Mouse (Mus musculus): ENCODE data around the gene Dtl. TPM values are rescaled to one million over a fixed set of nuclear protein-coding genes. Genes with fewer than 3 reads are reported as not detected.

Dtl gene
- polyA plus RNA-seq, 1 experiment: 13.7 TPM

GRCm38 (mm10) chr1:191557109-191557508, 18.2 kb downstream of the Dtl start:
- DNase-seq: no peak
- Histone ChIP-seq H3K4me1 (replicated peaks; ENCODE audit: control insufficient read depth, insufficient read depth, low read length) (peaks cover 1% of the 10 kb centered on the region), H3K27ac (ENCODE audit: control insufficient read depth, insufficient read depth, low read length) (no peak overlapping the region), H3K4me3 (ENCODE audit: control insufficient read depth, insufficient read depth, low read length) (no peak overlapping the region), H3K36me3 (ENCODE audit: control insufficient read depth, insufficient read depth, low read length) (peaks cover 22% of the 10 kb centered on the region), H3K27me3 (ENCODE audit: control insufficient read depth, insufficient read depth, low read length) (no peaks in the 10 kb centered on the region)
- 92% methylated on average over 8 of the region's 8 CpGs for WGBS
- no peak for TF ChIP-seq POLR2A (IDR thresholded peaks at IDR 0.05; ENCODE audit: control insufficient read depth, extremely low read depth, insufficient read depth, low read length, poor library complexity)
- no peak for TF ChIP-seq CTCF (IDR thresholded peaks at IDR 0.05; ENCODE audit: borderline replicate concordance, control insufficient read depth, extremely low read depth, insufficient read depth, low read length, poor library complexity)

GRCm38 (mm10) chr1:191550786-191551185, 24.6 kb downstream of the Dtl start:
- WGBS: 95% methylated on average over 4 of the region's 4 CpGs
- Histone ChIP-seq H3K36me3 (ENCODE audit: control insufficient read depth, insufficient read depth, low read length) (peaks cover 21% of the 10 kb centered on the region), H3K27ac (ENCODE audit: control insufficient read depth, insufficient read depth, low read length) (no peak overlapping the region), H3K4me1 (replicated peaks; ENCODE audit: control insufficient read depth, insufficient read depth, low read length) (peaks cover 5% of the 10 kb centered on the region), H3K4me3 (ENCODE audit: control insufficient read depth, insufficient read depth, low read length) (no peak overlapping the region), H3K27me3 (ENCODE audit: control insufficient read depth, insufficient read depth, low read length) (no peaks in the 10 kb centered on the region)
- no peak for DNase-seq
- TF ChIP-seq POLR2A (IDR thresholded peaks at IDR 0.05; ENCODE audit: control insufficient read depth, extremely low read depth, insufficient read depth, low read length, poor library complexity): no peak
- TF ChIP-seq CTCF (IDR thresholded peaks at IDR 0.05; ENCODE audit: borderline replicate concordance, control insufficient read depth, extremely low read depth, insufficient read depth, low read length, poor library complexity): no peak

- 92% methylated on average over 3 of the region's 3 CpGs for WGBS
- Histone ChIP-seq H3K4me1 (replicated peaks; ENCODE audit: control insufficient read depth, insufficient read depth, low read length) (peaks cover 12% of the 10 kb centered on the region), H3K36me3 (ENCODE audit: control insufficient read depth, insufficient read depth, low read length) (peaks cover 20% of the 10 kb centered on the region), H3K27ac (ENCODE audit: control insufficient read depth, insufficient read depth, low read length) (no peak overlapping the region), H3K27me3 (ENCODE audit: control insufficient read depth, insufficient read depth, low read length) (no peaks in the 10 kb centered on the region), H3K4me3 (ENCODE audit: control insufficient read depth, insufficient read depth, low read length) (no peak overlapping the region)
- DNase-seq: no peak
- TF ChIP-seq POLR2A (IDR thresholded peaks at IDR 0.05; ENCODE audit: control insufficient read depth, extremely low read depth, insufficient read depth, low read length, poor library complexity) (no peak), CTCF (IDR thresholded peaks at IDR 0.05; ENCODE audit: borderline replicate concordance, control insufficient read depth, extremely low read depth, insufficient read depth, low read length, poor library complexity) (no peak)
Observed at GRCm38 (mm10) chr1:191543747-191544146, 31.6 kb downstream of the Dtl start.

DNA sequence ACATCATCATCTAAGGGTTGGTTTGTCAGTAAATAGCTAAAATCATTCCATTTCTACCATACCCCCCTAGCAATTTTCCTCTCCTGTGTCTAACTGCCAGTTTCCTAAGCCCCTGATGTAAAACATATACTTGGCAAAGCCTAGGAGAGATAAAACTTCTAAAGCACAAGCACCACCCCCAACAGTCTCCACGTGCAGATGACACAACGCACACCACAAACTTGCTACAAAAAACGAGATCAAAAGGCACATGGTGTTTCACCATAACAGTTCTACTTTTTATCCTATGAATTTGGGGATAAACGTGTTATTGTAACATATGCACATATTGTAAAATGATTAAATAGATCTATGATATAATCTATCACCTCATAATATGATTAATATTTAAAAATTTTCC, 33.7 kb downstream of the Dtl start:
- H3K4me1 ChIP-seq (replicated peaks; ENCODE audit: control insufficient read depth, insufficient read depth, low read length): peaks cover 16% of the 10 kb centered on the region
- no peak for DNase-seq
- no peak for TF ChIP-seq POLR2A (IDR thresholded peaks at IDR 0.05; ENCODE audit: control insufficient read depth, extremely low read depth, insufficient read depth, low read length, poor library complexity)
- no peak for TF ChIP-seq CTCF (IDR thresholded peaks at IDR 0.05; ENCODE audit: borderline replicate concordance, control insufficient read depth, extremely low read depth, insufficient read depth, low read length, poor library complexity)
- H3K27me3 ChIP-seq (ENCODE audit: control insufficient read depth, insufficient read depth, low read length): no peaks in the 10 kb centered on the region
- WGBS: 10% methylated on average over 4 of the region's 4 CpGs
- no peak overlapping the region; the same call in none of the 2 replicates for H3K27ac ChIP-seq (ENCODE audit: control insufficient read depth, insufficient read depth, low read length)
- H3K36me3 ChIP-seq (ENCODE audit: control insufficient read depth, insufficient read depth, low read length): peaks cover 17% of the 10 kb centered on the region
- H3K4me3 ChIP-seq (ENCODE audit: control insufficient read depth, insufficient read depth, low read length): no peak overlapping the region

- no peak for DNase-seq
- Histone ChIP-seq H3K4me3 (ENCODE audit: control insufficient read depth, insufficient read depth, low read length) (peak overlapping the region; percentile 27), H3K4me1 (replicated peaks; ENCODE audit: control insufficient read depth, insufficient read depth, low read length) (peaks cover 16% of the 10 kb centered on the region), H3K27me3 (ENCODE audit: control insufficient read depth, insufficient read depth, low read length) (no peaks in the 10 kb centered on the region), H3K36me3 (ENCODE audit: control insufficient read depth, insufficient read depth, low read length) (peaks cover 14% of the 10 kb centered on the region), H3K27ac (ENCODE audit: control insufficient read depth, insufficient read depth, low read length) (peak overlapping the region; percentile 91)
- TF ChIP-seq CTCF (IDR thresholded peaks at IDR 0.05; ENCODE audit: borderline replicate concordance, control insufficient read depth, extremely low read depth, insufficient read depth, low read length, poor library complexity) (no peak), POLR2A (IDR thresholded peaks at IDR 0.05; ENCODE audit: control insufficient read depth, extremely low read depth, insufficient read depth, low read length, poor library complexity) (no peak)
- 66% methylated on average over 9 of the region's 9 CpGs for WGBS
Observed at GRCm38 (mm10) chr1:191541014-191541413, 34.3 kb downstream of the Dtl start.

DNA sequence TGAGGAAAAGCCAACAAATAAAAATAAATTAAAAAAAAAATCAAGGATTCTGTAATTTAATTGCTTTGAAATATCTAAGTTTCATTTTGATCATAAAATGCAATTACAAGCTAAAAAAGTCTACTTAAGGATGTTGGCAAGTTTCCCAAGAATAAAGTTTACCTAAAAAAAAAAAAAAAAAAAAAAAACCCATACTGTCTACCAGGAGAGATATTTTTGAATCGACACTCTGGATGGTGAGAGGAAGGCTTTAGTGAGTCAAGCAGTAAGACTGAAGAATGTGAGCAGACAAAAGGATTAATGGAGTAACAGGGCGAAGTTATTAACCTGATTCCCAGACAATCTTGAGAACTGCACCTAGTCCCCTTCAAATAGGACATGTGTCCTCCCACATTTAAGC, 35.0 kb downstream of the Dtl start:
- peaks cover 14% of the 10 kb centered on the region for H3K36me3 ChIP-seq (ENCODE audit: control insufficient read depth, insufficient read depth, low read length)
- H3K27me3 ChIP-seq (ENCODE audit: control insufficient read depth, insufficient read depth, low read length): no peaks in the 10 kb centered on the region
- TF ChIP-seq POLR2A (IDR thresholded peaks at IDR 0.05; ENCODE audit: control insufficient read depth, extremely low read depth, insufficient read depth, low read length, poor library complexity): no peak
- no peak for TF ChIP-seq CTCF (IDR thresholded peaks at IDR 0.05; ENCODE audit: borderline replicate concordance, control insufficient read depth, extremely low read depth, insufficient read depth, low read length, poor library complexity)
- peaks cover 16% of the 10 kb centered on the region for H3K4me1 ChIP-seq (replicated peaks; ENCODE audit: control insufficient read depth, insufficient read depth, low read length)
- peak overlapping the region; percentile 91; the same call in 1 of the 2 replicates for H3K27ac ChIP-seq (ENCODE audit: control insufficient read depth, insufficient read depth, low read length)
- DNase-seq: no peak
- H3K4me3 ChIP-seq (ENCODE audit: control insufficient read depth, insufficient read depth, low read length): peak overlapping the region; percentile 27; the same call in 1 of the 2 replicates
- 83% methylated on average over 2 of the region's 2 CpGs for WGBS

DNA sequence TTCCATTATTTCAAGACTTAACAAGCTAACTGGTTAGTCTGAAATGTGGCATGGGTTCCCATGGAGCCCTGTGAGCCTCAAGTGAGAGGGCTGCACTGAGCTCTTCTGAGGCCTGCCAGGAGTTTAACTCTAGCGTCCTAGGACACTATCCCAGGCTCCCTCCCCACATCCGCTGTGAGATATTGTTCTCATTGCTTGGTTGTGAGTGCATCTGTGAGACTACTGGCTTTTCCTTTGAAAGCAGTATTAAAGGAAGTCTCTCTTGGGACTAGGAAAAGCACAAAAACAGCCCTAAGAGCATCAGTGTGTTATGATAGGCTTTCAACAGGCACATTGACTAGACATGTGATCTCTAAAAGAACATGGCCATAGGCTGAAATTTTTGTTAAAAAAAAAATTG, 40.4 kb downstream of the Dtl start:
- H3K27me3 ChIP-seq (ENCODE audit: control insufficient read depth, insufficient read depth, low read length): no peaks in the 10 kb centered on the region
- H3K36me3 ChIP-seq (ENCODE audit: control insufficient read depth, insufficient read depth, low read length): peaks cover 14% of the 10 kb centered on the region
- 95% methylated on average over 2 of the region's 2 CpGs for WGBS
- TF ChIP-seq POLR2A (IDR thresholded peaks at IDR 0.05; ENCODE audit: control insufficient read depth, extremely low read depth, insufficient read depth, low read length, poor library complexity): no peak
- no peak for TF ChIP-seq CTCF (IDR thresholded peaks at IDR 0.05; ENCODE audit: borderline replicate concordance, control insufficient read depth, extremely low read depth, insufficient read depth, low read length, poor library complexity)
- H3K27ac ChIP-seq (ENCODE audit: control insufficient read depth, insufficient read depth, low read length): no peak overlapping the region
- H3K4me3 ChIP-seq (ENCODE audit: control insufficient read depth, insufficient read depth, low read length): no peak overlapping the region
- no peak for DNase-seq
- peaks cover 17% of the 10 kb centered on the region for H3K4me1 ChIP-seq (replicated peaks; ENCODE audit: control insufficient read depth, insufficient read depth, low read length)

Measured in thymus, adult 2 months (tissue).